Mouse (Mus musculus) stomach, embryonic 15.5 days (tissue): Measurements from ENCODE around the gene Anxa7. TPM values are rescaled to one million over a fixed set of nuclear protein-coding genes. Genes with fewer than 3 reads are reported as not detected.
A peak's percentile ranks its signal among the peaks of the same experiment; 100 is the strongest.

Source experiments
- ATAC-seq: fragments of 200-750 bp; cut with Nextera tagmentation; 2 replicates; pipeline ENCODE4 v1.8.0; 2017; ENCODE audit warnings: low read depth, moderate number of reproducible peaks, moderate TSS enrichment; ENCODE audit not compliant: insufficient read depth, low FRiP score
- H3K27ac ChIP-seq: fragments of 300-500 bp; sonication (generic); 2 replicates; pipeline ENCODE4 v1.5.1; 2015; ENCODE audit warnings: mild to moderate bottlenecking, inconsistent platforms
- H3K27me3 ChIP-seq: fragments of 300-500 bp; sonication (generic); replicated peaks from 2 replicates; pipeline ENCODE4 v1.6.1; 2015; ENCODE audit warnings: inconsistent platforms
- H3K36me3 ChIP-seq: fragments of 300-500 bp; sonication (generic); 2 replicates; pipeline ENCODE4 v1.6.1; 2015; ENCODE audit warnings: inconsistent platforms
- H3K4me1 ChIP-seq: fragments of 300-500 bp; sonication (generic); 2 replicates; pipeline ENCODE4 v1.6.1; 2015; ENCODE audit warnings: inconsistent platforms
- H3K4me2 ChIP-seq: fragments of 300-500 bp; sonication (generic); 2 replicates; pipeline ENCODE4 v1.6.1; 2015; ENCODE audit warnings: mild to moderate bottlenecking, inconsistent platforms
- H3K4me3 ChIP-seq: fragments of 300-500 bp; sonication (generic); replicated peaks from 2 replicates; pipeline ENCODE4 v1.5.1; 2015; ENCODE audit warnings: inconsistent platforms
- H3K9ac ChIP-seq: fragments of 300-500 bp; sonication (generic); 2 replicates; pipeline ENCODE4 v1.6.1; 2015; ENCODE audit warnings: inconsistent platforms
- H3K9me3 ChIP-seq: fragments of 300-500 bp; sonication (generic); 2 replicates; pipeline ENCODE4 v1.6.1; 2016; ENCODE audit warnings: inconsistent platforms
- WGBS: fragments of 180-500 bp; shearing (Covaris S2); methylation state at CpG from one replicate; pipeline ENCODE4 v1.1.7; 2015; 5-methylcytosine and 5-hydroxymethylcytosine counted together
- polyA plus RNA-seq: library from polyadenylated mRNA; unstranded; fragments of >200 nt; fragmentation: Nextera tagmentation; extraction: Ambion mirVana; gene quantifications from 2 replicates; pipeline ENCODE4 v1.2.1, GENCODE M21; 2015

Anxa7 gene
- polyA plus RNA-seq, 1 experiment from 2014 or later, result 59.9 TPM

GRCm38 (mm10) chr14:20478801-20479200 lies 1.1 kb downstream of the Anxa7 start:
- Histone ChIP-seq H3K9ac (no peak overlapping the region), H3K27me3 (no peaks in the 10 kb centered on the region), H3K4me1 (peaks cover 9% of the 10 kb centered on the region; the same call in 1 of the 2 replicates), H3K27ac (peak overlapping the region; percentile 85), H3K4me2 (peak overlapping the region; percentile 75), H3K4me3 (peak overlapping the region; percentile 63), H3K36me3 (no peaks in the 10 kb centered on the region), H3K9me3 (no peaks in the 10 kb centered on the region)
- ATAC-seq, result peak; percentile 57; the same call in 1 of the 2 replicates
- 14% methylated on average over 7 of the region's 7 CpGs for WGBS

DNA sequence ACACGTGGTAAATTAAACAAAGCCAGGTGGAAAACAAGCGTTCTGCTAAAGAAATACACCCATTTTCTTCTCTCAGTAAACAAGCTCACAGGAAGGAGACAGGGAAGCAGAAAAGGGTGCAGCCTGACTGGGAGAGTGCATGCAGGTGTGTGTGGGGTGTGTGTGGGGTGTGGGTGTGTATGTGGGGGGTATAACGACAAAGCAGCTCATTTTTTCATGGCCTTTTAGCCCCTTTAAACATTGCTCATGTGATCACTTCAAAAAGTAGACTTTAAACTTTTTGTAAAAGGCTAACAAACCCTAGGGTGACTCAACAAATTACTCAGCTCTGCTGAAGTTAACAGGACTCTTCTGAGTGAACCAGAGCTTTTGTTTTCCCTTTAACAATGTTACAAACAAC lies 1.5 kb downstream of the Anxa7 start:
- WGBS, result 27% methylated on average over 3 of the region's 3 CpGs
- Histone ChIP-seq H3K27me3 (no peaks in the 10 kb centered on the region), H3K36me3 (no peaks in the 10 kb centered on the region), H3K9me3 (no peaks in the 10 kb centered on the region), H3K4me3 (peak overlapping the region; percentile 63; the same call in 1 of the 2 replicates), H3K4me1 (peaks cover 9% of the 10 kb centered on the region; the same call in 1 of the 2 replicates), H3K4me2 (peak overlapping the region; percentile 75), H3K9ac (no peak overlapping the region), H3K27ac (peak overlapping the region; percentile 85)
- ATAC-seq, result peak; percentile 10; the same call in 1 of the 2 replicates

- WGBS, result 63% methylated on average over 4 of the region's 4 CpGs
- Histone ChIP-seq H3K27ac (no peak overlapping the region), H3K4me2 (no peak overlapping the region), H3K9ac (no peak overlapping the region), H3K36me3 (no peaks in the 10 kb centered on the region), H3K27me3 (no peaks in the 10 kb centered on the region), H3K9me3 (no peaks in the 10 kb centered on the region), H3K4me3 (0 out of 2 replicates have a peak overlapping the region, but pooled peaks have one; percentile 12), H3K4me1 (peaks cover 9% of the 10 kb centered on the region; the same call in 1 of the 2 replicates)
- ATAC-seq, result no peak
These were observed 2.5 kb downstream of the Anxa7 start for GRCm38 (mm10) chr14:20477261-20478025.

DNA sequence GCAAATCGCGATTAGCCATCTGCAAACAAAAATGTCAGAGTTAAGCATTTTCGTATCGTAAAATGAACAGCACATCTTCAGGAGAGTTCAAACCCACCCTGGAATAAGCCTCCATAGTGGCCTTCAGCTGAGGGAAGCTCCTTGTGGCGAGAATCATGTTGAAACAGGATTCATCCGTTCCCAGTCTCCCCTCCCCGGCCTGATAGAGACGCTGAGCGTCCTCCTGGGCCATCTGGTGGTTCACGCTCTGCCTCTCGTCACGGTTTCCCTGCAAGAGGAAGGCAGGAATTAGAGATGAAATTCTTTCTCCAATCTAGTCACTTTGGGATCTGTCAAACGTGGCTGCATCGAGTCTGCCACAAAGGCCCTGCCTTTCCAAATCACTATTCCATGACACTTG lies 19.7 kb downstream of the Anxa7 start:
- no peak for ATAC-seq
- no peak overlapping the region for H3K9ac ChIP-seq
- no peaks in the 10 kb centered on the region for H3K4me1 ChIP-seq
- no peak overlapping the region for H3K27ac ChIP-seq
- no peaks in the 10 kb centered on the region for H3K27me3 ChIP-seq
- H3K4me2 ChIP-seq, result no peak overlapping the region
- WGBS, result 75% methylated on average over 14 of the region's 14 CpGs
- no peaks in the 10 kb centered on the region for H3K9me3 ChIP-seq
- H3K4me3 ChIP-seq, result no peak overlapping the region
- H3K36me3 ChIP-seq, result peaks cover 62% of the 10 kb centered on the region

DNA sequence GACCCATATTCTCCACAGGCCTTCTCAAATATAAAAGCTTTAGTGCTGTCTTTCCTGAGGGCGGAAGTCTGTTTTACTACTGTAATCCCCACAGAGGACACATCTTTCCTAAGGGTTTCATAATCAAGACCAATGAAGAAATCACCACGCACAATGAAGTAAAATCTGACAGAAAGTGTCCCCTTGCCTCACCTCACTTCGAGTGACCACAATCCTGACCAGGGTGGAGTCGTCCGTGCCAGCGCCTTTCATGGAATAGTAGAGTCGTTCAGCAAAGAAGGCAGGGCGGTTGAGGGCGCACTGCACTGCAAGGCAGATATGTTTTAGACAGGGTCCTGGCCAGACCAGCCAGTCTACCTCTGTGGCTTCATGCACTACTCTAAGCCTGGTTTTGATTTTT lies 21.6 kb downstream of the Anxa7 start:
- Histone ChIP-seq H3K36me3 (peaks cover 49% of the 10 kb centered on the region), H3K4me3 (no peak overlapping the region), H3K27ac (no peak overlapping the region), H3K9me3 (no peaks in the 10 kb centered on the region), H3K4me2 (no peak overlapping the region), H3K9ac (no peak overlapping the region), H3K4me1 (no peaks in the 10 kb centered on the region), H3K27me3 (no peaks in the 10 kb centered on the region)
- ATAC-seq, result no peak
- WGBS, result 91% methylated on average over 9 of the region's 9 CpGs

- Histone ChIP-seq H3K4me3 (no peak overlapping the region), H3K9me3 (no peaks in the 10 kb centered on the region), H3K36me3 (peaks cover 18% of the 10 kb centered on the region), H3K27me3 (no peaks in the 10 kb centered on the region), H3K9ac (no peak overlapping the region), H3K4me2 (no peak overlapping the region), H3K4me1 (no peaks in the 10 kb centered on the region), H3K27ac (no peak overlapping the region)
- WGBS, result 85% methylated on average over 5 of the region's 5 CpGs
- no peak for ATAC-seq
These were observed 27.0 kb downstream of the Anxa7 start for GRCm38 (mm10) chr14:20452929-20453328.

DNA sequence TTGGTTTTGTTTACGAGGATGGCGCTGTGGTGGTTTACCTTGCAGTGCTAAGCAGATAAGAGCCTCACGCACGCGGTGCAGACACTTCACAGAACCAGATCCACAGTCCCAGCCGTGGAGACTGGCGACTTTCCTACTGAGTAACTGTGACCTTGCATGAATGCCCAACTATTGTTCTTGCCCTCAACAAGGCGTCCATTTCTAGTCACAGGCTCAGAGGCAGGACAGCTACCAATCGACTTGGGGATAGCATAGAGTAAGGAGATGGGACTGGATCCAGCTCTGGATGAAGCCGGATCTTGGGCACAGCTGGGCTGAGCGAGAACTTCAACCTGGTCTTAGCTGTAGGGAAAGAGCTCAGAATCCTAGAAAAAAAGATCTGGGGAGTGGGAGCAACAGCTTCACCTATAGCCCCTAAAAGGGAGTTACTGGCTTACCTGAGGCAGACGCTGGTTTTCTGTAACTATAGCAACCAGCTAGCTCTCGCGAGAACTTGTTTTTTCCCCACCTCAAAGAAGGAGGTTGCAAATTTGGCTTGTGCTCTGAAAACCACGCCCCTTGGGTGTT lies 28.1 kb downstream of the Anxa7 start, which contains the start of gene Cfap70:
Cfap70 (minus strand) TSS at position 462 of the 567 bp plus-strand sequence.
- no peak within 1 kb of the TSS for H3K9ac ChIP-seq
- peaks cover 15% of the 10 kb centered on the region for H3K36me3 ChIP-seq
- peak within 1 kb of the TSS; percentile 43 for H3K4me3 ChIP-seq
- 3% methylated on average over 15 of the region's 15 CpGs for whole genome bisulfite sequencing
- H3K27me3 ChIP-seq, result no peaks in the 10 kb centered on the region
- H3K4me2 ChIP-seq, result peak within 1 kb of the TSS; percentile 59
- ATAC-seq, result peak; percentile 47; the same call in 1 of the 2 replicates
- H3K9me3 ChIP-seq, result no peaks in the 10 kb centered on the region
- H3K27ac ChIP-seq, result no peak within 1 kb of the TSS
- no peaks in the 10 kb centered on the region for H3K4me1 ChIP-seq

DNA sequence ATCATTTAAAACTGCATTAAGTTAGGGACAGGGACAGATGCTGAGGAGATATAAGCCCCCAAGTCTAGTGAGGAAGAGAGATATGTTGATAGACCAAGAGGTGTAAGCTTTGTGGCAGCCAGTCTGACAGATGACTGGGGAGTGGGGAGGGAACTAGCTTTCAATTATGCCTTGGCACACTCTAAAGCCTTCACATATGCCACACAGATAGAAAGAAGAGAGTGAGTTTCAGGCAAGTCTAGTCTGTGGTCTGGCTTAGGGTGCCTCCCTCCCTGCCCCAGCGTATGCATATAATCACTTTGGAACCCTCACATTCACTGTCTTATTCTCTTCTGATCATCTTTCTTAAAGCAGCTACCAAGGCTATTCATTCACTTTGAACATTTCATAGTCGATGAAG lies 28.6 kb downstream of the Anxa7 start:
- Histone ChIP-seq H3K36me3 (peaks cover 11% of the 10 kb centered on the region), H3K27me3 (no peaks in the 10 kb centered on the region), H3K4me1 (no peaks in the 10 kb centered on the region), H3K9ac (no peak overlapping the region), H3K9me3 (no peaks in the 10 kb centered on the region), H3K4me3 (peak overlapping the region; percentile 43), H3K4me2 (peak overlapping the region; percentile 59), H3K27ac (no peak overlapping the region)
- ATAC-seq, result no peak
- 6% methylated on average over 2 of the region's 2 CpGs for WGBS

GRCm38 (mm10) chr14:20447209-20447608 lies 32.7 kb downstream of the Anxa7 start:
- Histone ChIP-seq H3K36me3 (no peaks in the 10 kb centered on the region), H3K4me3 (no peak overlapping the region), H3K4me1 (no peaks in the 10 kb centered on the region), H3K9ac (no peak overlapping the region), H3K27ac (no peak overlapping the region), H3K9me3 (no peaks in the 10 kb centered on the region), H3K4me2 (no peak overlapping the region), H3K27me3 (no peaks in the 10 kb centered on the region)
- no peak for ATAC-seq
- 48% methylated on average over 12 of the region's 12 CpGs for WGBS

DNA sequence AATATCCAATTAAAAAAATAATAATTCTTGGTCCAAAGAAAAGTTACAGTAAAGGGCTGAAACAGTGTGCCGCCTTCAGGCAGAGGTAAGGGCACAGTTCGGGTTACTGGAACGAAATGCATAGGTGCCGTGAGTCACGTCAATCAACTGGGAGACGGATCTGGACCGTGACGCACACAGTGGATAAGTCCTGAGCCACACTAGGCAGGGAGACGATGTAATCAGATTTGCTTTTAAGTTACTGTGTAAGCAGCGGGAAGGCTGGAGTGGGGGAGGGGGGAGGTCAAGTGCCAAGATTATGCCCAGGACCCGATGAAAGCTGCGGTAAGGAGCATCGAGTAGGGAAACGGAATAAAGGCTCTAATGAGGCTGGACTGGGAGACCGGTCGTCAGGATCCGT lies 37.7 kb downstream of the Anxa7 start:
- 70% methylated on average over 17 of the region's 17 CpGs for WGBS
- H3K27ac ChIP-seq, result no peak overlapping the region
- ATAC-seq, result no peak
- no peaks in the 10 kb centered on the region for H3K4me1 ChIP-seq
- H3K4me3 ChIP-seq, result no peak overlapping the region
- no peaks in the 10 kb centered on the region for H3K36me3 ChIP-seq
- no peaks in the 10 kb centered on the region for H3K9me3 ChIP-seq
- H3K9ac ChIP-seq, result no peak overlapping the region
- H3K27me3 ChIP-seq, result no peaks in the 10 kb centered on the region
- no peak overlapping the region for H3K4me2 ChIP-seq

DNA sequence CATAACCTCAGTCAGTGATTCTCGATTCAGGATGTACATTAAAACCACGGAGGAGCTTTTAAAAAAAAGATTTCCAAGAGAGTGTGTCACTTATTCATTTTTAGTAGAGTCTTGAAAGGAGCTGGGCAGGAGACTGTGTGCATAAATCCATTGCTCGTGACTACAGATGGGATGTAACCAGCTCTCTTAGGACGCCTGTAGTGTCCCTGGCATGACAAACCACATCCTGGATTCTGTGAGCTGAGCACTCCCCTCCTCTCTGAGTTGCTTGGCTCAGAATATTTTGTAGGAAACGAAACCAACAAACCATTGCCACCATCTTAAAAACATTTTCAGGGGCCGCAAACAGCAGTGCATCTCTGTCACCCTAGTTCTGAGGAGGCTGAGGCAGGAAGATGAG lies 43.0 kb downstream of the Anxa7 start:
- Histone ChIP-seq H3K4me2 (no peak overlapping the region), H3K36me3 (no peaks in the 10 kb centered on the region), H3K9ac (no peak overlapping the region), H3K27ac (no peak overlapping the region), H3K4me3 (no peak overlapping the region), H3K27me3 (no peaks in the 10 kb centered on the region), H3K9me3 (no peaks in the 10 kb centered on the region), H3K4me1 (no peaks in the 10 kb centered on the region)
- ATAC-seq, result no peak
- WGBS, result 64% methylated on average over 6 of the region's 6 CpGs

DNA sequence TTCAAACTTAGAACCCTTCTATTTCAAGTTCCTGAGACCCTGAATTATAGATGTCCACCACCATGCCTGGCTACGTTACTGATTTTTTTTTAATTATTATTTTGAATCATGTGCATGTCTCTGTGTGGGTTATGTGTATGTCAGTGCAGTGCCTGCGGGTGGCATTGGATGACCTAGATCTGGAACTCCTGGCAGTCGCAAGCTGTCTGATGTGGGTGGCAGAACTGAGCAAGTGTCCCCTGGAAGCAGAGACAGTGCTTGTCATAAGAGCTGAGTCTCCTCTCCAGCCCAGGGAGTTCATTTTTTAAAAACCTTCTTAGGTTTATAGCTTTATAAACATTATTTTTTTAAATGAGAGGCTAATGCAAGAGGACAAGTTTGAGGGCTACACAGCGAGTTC lies 47.5 kb downstream of the Anxa7 start:
- no peak overlapping the region for H3K4me2 ChIP-seq
- H3K4me3 ChIP-seq, result no peak overlapping the region
- no peaks in the 10 kb centered on the region for H3K9me3 ChIP-seq
- no peaks in the 10 kb centered on the region for H3K4me1 ChIP-seq
- H3K36me3 ChIP-seq, result no peaks in the 10 kb centered on the region
- no peak overlapping the region for H3K9ac ChIP-seq
- ATAC-seq, result no peak
- H3K27ac ChIP-seq, result no peak overlapping the region
- 84% methylated on average over 4 of the region's 4 CpGs for WGBS
- no peaks in the 10 kb centered on the region for H3K27me3 ChIP-seq
